Mouse (Mus musculus): ENCODE results near the gene E2f3.

E2f3 gene

GRCm38 (mm10) chr13:29913061-29913460 is 72.8 kb downstream of the E2f3 start:
- no peak for DNase-seq

- DNase-seq = no peak
Observed at GRCm38 (mm10) chr13:29912251-29912650, 73.6 kb downstream of the E2f3 start.

DNA sequence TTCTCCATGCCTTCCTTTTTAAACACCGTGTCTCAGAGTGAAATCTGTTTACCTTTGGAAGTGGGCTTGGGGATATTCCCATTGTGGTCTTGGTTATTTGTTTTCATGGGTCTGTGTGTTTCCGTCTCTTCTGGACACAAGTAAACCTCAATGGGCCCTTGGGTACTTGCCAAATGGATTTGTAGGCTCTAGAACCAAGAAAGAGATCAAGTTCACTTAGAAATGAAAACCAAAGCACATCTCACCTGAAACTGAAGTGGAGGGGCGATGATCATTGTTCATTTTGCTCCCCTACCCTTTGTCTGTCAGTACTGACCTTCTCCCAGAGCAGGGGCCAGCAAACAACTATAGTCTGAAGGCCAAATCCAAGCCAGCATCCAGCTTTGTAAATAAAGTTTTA is 74.7 kb downstream of the E2f3 start:
- no peak for DNase-seq

- DNase-seq = no peak
Observed at GRCm38 (mm10) chr13:29908431-29908830, 77.4 kb downstream of the E2f3 start.

GRCm38 (mm10) chr13:29907995-29908394 is 77.9 kb downstream of the E2f3 start:
- no peak for DNase-seq

DNA sequence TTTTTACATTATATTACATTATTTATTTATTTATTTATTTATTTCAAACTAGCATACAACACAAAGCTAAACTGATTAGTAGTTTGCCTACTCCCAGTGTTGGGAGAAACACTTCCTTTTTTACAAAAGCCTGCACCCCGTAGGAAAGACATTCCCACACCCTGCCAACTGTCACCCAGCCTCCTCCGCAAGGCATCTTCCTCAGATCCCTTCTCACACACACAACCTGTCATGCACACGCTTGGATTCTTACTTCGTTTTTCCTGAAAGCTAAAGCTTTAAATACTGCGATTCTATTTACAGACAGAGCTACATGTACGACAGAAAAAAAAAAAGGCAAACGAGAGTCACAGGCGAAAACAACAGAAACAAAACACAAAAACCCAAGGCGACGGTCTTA is 79.1 kb downstream of the E2f3 start:
- DNase-seq = no peak

DNA sequence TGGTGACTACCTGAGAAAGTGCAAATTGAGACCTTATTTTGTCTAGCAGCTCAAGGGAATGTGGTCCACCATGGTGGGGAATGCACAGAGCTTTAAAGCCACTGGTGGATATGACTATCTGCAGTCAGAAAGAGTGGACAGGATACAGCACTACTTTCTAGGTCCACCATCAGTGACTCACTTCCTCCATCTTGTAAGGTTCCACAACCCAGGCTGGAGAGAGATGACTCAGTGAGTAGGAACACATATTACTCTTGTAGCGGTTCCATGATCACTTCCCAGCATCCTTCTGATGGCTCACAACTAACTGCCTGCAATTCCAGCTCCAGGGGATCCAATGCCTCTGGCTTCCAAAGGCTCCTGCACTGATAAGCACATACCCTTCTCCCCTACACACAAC is 82.5 kb downstream of the E2f3 start:
- no peak for DNase-seq

DNA sequence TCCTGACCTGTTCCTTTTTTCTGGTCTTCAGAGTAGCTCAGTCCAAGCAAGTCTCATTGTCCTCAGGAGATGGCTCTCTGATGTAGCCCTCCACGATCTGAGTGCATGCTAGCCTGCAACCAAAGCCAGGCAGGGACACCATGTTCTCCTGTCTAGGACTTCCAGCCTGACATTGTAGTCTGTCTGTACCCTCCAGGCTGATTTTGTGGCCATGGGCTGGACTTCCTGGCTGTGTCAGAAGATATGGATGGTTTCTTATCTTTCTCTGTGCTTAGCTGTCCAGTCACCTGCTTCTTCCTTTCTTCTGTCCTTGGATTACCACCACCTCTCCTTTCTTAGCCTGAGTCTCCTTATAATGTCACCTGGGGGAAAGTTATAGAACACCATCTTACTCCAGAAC is 83.2 kb downstream of the E2f3 start:
- no peak for DNase-seq

DNA sequence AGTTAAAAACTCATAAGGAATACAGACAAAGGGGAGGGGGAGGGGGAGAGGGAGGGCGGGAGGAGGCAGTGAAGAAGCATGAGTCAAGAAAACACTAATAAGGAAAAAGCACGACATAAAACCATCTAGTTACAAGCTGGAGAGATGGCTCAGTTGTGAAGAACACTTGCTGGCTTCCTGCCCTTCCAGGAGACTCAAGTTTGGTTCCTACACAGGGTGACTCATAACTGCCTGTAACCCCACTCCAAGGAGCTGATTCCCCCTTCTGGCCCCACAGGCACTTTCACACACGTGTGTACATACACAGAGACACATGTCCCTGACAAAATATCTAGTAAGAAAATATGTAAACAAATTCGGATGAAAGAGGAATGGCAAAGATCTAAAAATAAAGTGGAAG is 84.2 kb downstream of the E2f3 start:
- DNase-seq = no peak

DNA sequence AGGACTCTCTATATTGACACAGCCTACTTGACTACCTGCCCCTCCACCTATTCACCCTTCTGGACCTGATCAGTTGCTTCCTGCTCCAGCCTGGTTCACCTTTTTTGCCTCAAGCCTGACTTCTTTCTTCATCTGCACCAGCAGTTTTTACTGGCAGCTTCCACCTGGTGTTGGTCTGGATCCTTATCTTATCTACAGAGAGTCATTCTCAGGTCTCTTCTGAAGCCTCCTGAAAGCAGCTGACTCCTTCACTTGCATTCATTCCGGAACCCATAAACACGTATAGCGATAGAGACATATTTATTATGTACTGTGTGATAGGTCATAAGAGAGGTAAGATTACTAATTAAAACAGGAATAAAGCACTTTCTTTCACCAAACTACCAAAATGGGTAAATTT is 119.1 kb downstream of the E2f3 start:
- DNase-seq = no peak

DNA sequence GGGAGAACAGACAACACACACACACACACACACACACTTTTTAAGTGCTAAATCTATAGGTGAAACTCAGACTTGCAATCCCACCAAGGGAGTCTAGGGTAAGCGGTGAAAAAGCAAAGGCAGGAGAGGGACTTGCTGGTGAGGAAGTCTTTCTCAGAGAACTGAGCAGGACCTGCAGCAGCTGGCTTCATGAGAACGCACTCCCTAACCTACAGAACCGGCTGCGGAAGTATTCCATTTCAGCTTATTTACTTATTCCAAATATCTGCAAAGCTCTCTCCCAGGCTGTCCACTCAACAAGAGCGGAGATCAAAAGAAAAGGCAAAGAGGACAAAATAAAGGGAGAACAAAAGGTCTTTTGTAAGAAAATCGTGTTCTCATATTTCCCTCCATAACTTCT is 121.5 kb downstream of the E2f3 start:
- no peak for DNase-seq

GRCm38 (mm10) chr13:29860087-29860486 is 125.8 kb downstream of the E2f3 start:
- DNase-seq = no peak

GRCm38 (mm10) chr13:29857436-29857835 is 128.4 kb downstream of the E2f3 start:
- peak; percentile 6 for DNase-seq

Data from layer of hippocampus, adult 9-11 months (tissue).